Mouse (Mus musculus) spleen, postnatal 36 days (tissue): ENCODE measurements around the gene Syce1l.

Experiments used
- DNase-seq, 2 experiments: peaks; one replicate each; pipeline ENCODE4 v3.0.0; 2022; ENCODE audit warnings: low spot score in 2 of 2, mixed read lengths in 1 of 2

Syce1l gene

GRCm38 (mm10) chr8:113673300-113673699 lies 30.3 kb downstream of the Syce1l start:
- DNase-seq = no peak

GRCm38 (mm10) chr8:113674611-113675010 lies 31.6 kb downstream of the Syce1l start:
- no peak for DNase-seq

GRCm38 (mm10) chr8:113675281-113675680 lies 32.3 kb downstream of the Syce1l start:
- no peak for DNase-seq

DNA sequence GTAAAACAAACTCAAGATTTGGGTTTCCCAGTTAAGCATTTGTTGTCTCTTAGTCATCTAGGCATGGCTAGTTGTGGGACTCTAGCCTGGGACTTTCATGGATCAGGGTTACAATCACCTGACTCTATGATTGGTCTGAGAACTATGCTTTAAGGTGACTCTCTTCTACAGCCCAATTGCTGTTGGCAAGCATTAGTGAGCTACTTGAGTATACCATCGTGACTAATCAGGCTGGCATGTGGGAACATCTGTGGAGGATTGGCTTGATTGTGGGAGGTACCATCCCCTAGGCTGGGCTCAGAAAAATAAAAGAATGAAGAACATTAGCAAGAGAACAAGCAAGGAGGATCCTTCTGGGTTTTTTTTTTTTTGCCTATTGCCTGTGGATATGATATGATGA lies 33.8 kb downstream of the Syce1l start:
- no peak for DNase-seq

DNA sequence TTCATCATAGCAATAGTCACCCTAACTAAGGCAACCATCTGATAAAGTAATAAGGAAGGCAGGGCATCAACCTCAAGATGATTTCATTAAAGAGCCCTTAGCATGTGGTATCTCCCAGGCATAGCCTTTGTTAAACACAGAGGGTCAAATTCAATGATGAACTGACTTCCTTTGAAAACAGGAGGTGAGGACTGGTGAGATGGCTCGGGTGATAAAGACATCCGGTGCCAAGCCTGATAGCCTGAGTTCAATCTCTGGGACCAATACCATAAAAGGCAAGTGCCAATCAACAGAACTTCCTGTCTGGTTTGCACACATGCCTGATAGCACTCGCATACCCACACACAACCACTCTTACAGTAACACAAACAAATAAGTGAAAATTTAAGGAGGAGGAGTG lies 36.3 kb downstream of the Syce1l start:
- DNase-seq = no peak

GRCm38 (mm10) chr8:113687889-113688542 lies 45.0 kb downstream of the Syce1l start:
- no peak for DNase-seq

- DNase-seq = no peak
Measured at GRCm38 (mm10) chr8:113688543-113688915, 45.5 kb downstream of the Syce1l start.

DNA sequence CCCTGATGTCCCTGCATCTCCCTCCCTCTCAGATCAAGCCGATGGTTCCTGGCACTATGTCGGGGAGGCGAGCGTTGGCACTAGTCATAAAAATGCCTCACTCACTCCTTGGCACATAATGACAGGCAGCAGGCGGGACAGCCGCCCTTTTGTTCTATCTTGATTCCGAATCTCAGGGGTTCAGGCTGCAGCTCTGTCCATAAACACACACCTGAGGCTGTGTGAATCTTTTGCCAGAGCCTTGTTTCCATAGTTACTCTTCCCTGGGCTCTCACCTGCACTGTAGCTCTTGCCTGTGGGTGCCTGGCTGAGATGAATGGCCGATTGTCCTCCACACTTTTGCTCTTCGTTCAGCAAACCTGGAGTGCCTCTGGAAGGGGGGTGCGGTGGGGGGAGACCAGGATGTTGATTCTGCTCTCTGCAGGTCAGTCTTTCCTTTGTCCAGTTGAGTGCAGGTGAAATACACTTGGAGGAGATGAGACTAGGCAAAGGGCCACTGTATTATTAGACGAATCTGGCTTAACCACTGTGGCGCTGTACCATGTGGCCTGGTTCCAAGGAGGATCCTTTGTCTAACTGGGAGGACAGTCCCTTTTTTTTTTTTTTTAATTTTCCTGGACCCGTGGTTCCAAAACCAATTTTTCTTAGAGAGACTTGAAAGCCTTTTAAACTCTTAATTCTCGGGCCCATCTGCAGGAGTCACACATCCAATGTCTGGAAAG lies 48.8 kb downstream of the Syce1l start:
- no peak for DNase-seq

DNA sequence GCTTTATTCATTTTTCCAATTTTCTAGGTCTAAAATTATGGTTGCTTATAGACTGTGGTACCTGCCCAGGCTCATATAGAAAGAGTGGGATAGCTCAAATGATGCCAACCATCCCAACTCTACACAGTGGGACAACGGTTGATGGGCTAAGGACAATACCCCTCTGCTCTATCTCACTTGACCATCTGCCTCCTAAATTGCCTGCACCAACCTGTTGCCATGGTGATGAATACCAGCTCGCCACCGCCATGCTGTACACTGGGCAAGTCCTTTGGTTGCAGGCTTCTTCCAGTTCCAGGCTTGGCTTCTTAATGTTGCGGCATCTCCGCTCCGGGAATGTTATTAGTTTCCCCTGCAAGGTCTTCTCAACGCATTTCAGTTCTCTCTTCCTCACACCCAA lies 62.0 kb downstream of the Syce1l start:
- DNase-seq = no peak
